Comparison of ENCODE assay signal across 29 mouse cellular contexts in genomic region chr15:6067380-6067779, GRCm38 (mm10).
DNase-seq lines count a peak whose midpoint lies in the region; ATAC-seq lines count a peak whose summit lies in the region.
"Had no signal": no experiment of that assay in that cellular context is flagged by ENCODE, and none has a peak within 500 bp of the region (broad histone marks: within the 10 kb centered on the region; RNA-seq: fewer than 3 reads in every experiment).

No protein-coding gene starts in this region.

- H3K27ac ChIP-seq in intestine, embryonic 16.5 days (ENCODE audit: low read length) = no peak overlapping the region
- no peak overlapping the region for H3K27ac ChIP-seq in hindbrain, embryonic 12.5 days
- H3K27ac ChIP-seq: embryonic facial prominence, embryonic 10.5 days; embryonic facial prominence, embryonic 13.5 days; forebrain, embryonic 12.5 days; forebrain, embryonic 15.5 days; heart, adult 2 months; heart, embryonic 10.5 days; heart, embryonic 13.5 days; hindbrain, embryonic 14.5 days; hindbrain, postnatal 0 days had no signal

- H3K9ac ChIP-seq in intestine, embryonic 16.5 days (ENCODE audit: low read depth, low read length) = no peak overlapping the region
- H3K9ac ChIP-seq in hindbrain, embryonic 12.5 days = no peak overlapping the region
- H3K9ac ChIP-seq: embryonic facial prominence, embryonic 13.5 days; forebrain, embryonic 12.5 days; forebrain, embryonic 15.5 days; heart, embryonic 13.5 days; hindbrain, embryonic 14.5 days had no signal

- H3K4me1 ChIP-seq in intestine, embryonic 16.5 days (ENCODE audit: control insufficient read depth, insufficient read depth, low read length) = no peaks in the 10 kb centered on the region
- no peaks in the 10 kb centered on the region for H3K4me1 ChIP-seq in hindbrain, embryonic 12.5 days
- H3K4me1 ChIP-seq: embryonic facial prominence, embryonic 10.5 days; embryonic facial prominence, embryonic 13.5 days; forebrain, embryonic 12.5 days; forebrain, embryonic 15.5 days; heart, embryonic 10.5 days had no signal

- no peak overlapping the region for H3K4me3 ChIP-seq in intestine, embryonic 16.5 days (ENCODE audit: low read length)
- H3K4me3 ChIP-seq in hindbrain, embryonic 12.5 days = no peak overlapping the region
- H3K4me3 ChIP-seq: embryonic facial prominence, embryonic 10.5 days; embryonic facial prominence, embryonic 13.5 days; erythroblast, embryonic 14.5 days; forebrain, embryonic 12.5 days; forebrain, embryonic 15.5 days; heart, adult 2 months; heart, embryonic 10.5 days; heart, embryonic 13.5 days had no signal

- H3K27me3 ChIP-seq in intestine, embryonic 16.5 days (replicated peaks; ENCODE audit: control insufficient read depth, insufficient read depth, low read length) = no peaks in the 10 kb centered on the region
- H3K27me3 ChIP-seq in hindbrain, embryonic 12.5 days = no peaks in the 10 kb centered on the region
- H3K27me3 ChIP-seq: embryonic facial prominence, embryonic 13.5 days; forebrain, embryonic 12.5 days; forebrain, embryonic 15.5 days; heart, embryonic 13.5 days had no signal

- no peaks in the 10 kb centered on the region for H3K36me3 ChIP-seq in intestine, embryonic 16.5 days (ENCODE audit: control insufficient read depth, insufficient read depth, low read length)
- no peaks in the 10 kb centered on the region for H3K36me3 ChIP-seq in hindbrain, embryonic 12.5 days
- H3K36me3 ChIP-seq: embryonic facial prominence, embryonic 10.5 days; embryonic facial prominence, embryonic 13.5 days; forebrain, embryonic 12.5 days; forebrain, embryonic 15.5 days; heart, embryonic 10.5 days; heart, embryonic 13.5 days had no signal

- peak; percentile 74 for ATAC-seq in intestine, embryonic 16.5 days
- peak; percentile 76 for ATAC-seq in megakaryocyte progenitor cell, adult 5-6 weeks (replicated peaks; ENCODE audit: poor library complexity)
- no peak for ATAC-seq in hindbrain, embryonic 12.5 days (ENCODE audit: low FRiP score)
- ATAC-seq: activated CD4-positive, CD25-positive, alpha-beta regulatory T cell, adult 4 months; CD4-positive, CD25-positive, alpha-beta regulatory T cell, adult 4 months; forebrain, embryonic 15.5 days; hindbrain, postnatal 0 days; inflammation-experienced regulatory T-cells, adult 6 months had no signal

- H3K9me3 ChIP-seq in intestine, embryonic 16.5 days (ENCODE audit: control insufficient read depth, low read length) = no peaks in the 10 kb centered on the region
- H3K9me3 ChIP-seq in hindbrain, embryonic 12.5 days (replicated peaks) = no peaks in the 10 kb centered on the region
- H3K9me3 ChIP-seq: embryonic facial prominence, embryonic 10.5 days; embryonic facial prominence, embryonic 13.5 days; forebrain, embryonic 12.5 days; forebrain, embryonic 15.5 days; heart, embryonic 10.5 days; heart, embryonic 13.5 days had no signal

- H3K4me2 ChIP-seq in intestine, embryonic 16.5 days (ENCODE audit: low read depth, low read length) = no peak overlapping the region
- no peak overlapping the region for H3K4me2 ChIP-seq in hindbrain, embryonic 12.5 days (replicated peaks)
- H3K4me2 ChIP-seq: embryonic facial prominence, embryonic 13.5 days; forebrain, embryonic 12.5 days; forebrain, embryonic 15.5 days; heart, embryonic 13.5 days; hindbrain, embryonic 14.5 days had no signal

- peak; percentile 2 for DNase-seq in lung, postnatal 25 days (ENCODE audit: low spot score)
- DNase-seq in lung, postnatal 10 days = no peak
- peak; percentile 22 for DNase-seq in MN1 (ENCODE audit: low spot score)
- no peak for DNase-seq in adrenal gland, adult 8-10 months
- DNase-seq: adrenal gland, postnatal 14 days; cerebellum, adult 11-12 months; cerebellum, adult 8-10 months; cerebellum, postnatal 10 days; cerebellum, postnatal 36 days; embryo, embryonic 11 days; gastrocnemius, postnatal 25 days; heart, adult 2 months; heart, postnatal 14 days; heart, postnatal 4 days had no signal

- 67% methylated on average over 6 of the region's 6 CpGs for WGBS in intestine, embryonic 16.5 days
- 87% methylated on average over 6 of the region's 6 CpGs for WGBS in hindbrain, embryonic 12.5 days

Comparison
In these comparisons a context has a peak if more than half of its experiments do, and no peak if none do; other contexts are left out.
1. DNase-seq: peak in lung, postnatal 25 days (single experiment) and MN1 (single experiment); none in lung, postnatal 10 days (single experiment) and adrenal gland, adult 8-10 months (single experiment).